Mouse (Mus musculus) C2C12 (cell line): ENCODE measurements around the gene 3110009E18Rik.

Experiments
- CTCF ChIP-seq: IDR thresholded peaks from one replicate; pipeline ENCODE4 v1.5.1; 2011; ENCODE audit not compliant: control insufficient read depth, insufficient read depth, insufficient read length
- MAX ChIP-seq: IDR thresholded peaks from one replicate; pipeline ENCODE4 v1.6.1; 2011; ENCODE audit warnings: mild to moderate bottlenecking, control low read depth
- USF1 ChIP-seq: IDR thresholded peaks from one replicate; pipeline ENCODE4 v1.6.1; 2011; ENCODE audit warnings: low read depth, mild to moderate bottlenecking, control low read depth, moderate library complexity

DNA sequence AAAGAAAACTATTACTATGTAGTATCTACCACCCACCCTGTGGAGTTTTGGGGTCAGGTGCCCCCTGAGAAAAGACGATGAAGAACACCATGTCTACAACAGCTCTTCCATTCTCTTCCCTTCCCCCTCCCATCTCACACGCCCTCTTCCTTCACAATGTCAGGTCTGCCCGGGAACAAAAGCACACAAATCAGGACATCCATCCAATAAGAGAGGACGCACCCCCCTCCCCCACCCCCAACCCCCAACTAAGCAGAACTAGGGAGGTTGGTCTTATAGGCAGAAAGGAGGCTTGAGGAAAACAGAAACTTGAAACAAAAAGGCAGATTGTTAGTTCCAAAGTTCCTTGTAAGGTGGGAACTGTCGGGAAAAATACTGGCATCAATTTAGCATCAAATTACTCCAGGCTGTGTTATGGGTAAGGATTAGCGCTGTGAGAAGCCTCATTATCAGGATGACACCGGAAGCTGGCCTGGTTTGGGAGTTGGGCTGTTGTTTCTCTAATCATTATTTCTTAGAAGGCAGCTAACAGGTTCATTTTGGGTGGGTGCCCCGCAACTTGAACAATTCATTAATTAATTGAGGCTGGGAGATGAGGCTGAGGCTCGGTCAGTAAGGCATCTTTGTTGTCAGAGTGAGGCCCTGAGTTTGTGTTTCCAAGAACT lies 43.1 kb upstream of the 3110009E18Rik start:
- TF ChIP-seq USF1 (no peak), CTCF (no peak), MAX (no peak)
